Mouse (Mus musculus) cerebellum, adult 11 months (tissue): ENCODE measurements around the gene Accs.

Experiments used
- DNase-seq: peaks from one replicate; pipeline ENCODE4 v3.0.0; 2022

The Accs gene

DNA sequence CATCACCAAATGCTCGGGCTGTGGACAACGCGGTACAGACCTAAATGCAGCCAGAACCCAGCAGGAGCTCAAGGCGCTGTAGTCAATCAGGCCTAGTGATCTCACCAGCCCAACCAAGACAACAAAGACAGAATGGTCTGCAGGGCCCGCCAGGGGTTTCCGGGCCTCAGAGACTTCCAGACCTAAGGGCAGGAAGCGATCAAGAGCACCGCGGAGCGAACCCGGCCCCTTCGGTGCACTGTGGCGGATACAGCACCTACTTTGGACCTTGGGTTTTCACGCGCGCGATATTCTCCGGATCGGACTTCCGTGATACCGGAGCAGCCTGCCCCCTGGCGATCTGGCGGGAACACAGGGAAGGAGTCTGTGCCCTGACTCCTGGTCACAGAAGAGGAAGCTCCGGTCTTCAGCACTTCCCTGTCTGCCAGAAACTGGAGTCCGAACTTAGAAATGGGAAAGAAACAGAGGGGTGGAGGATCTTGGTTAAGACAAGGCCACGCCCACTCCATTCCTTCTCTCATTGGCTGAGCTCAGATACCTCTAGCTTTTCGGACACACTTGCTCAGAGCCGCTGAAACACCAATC is at the start of gene Accs:
TSS of gene Accs (minus strand) at position 439 of the 585 bp plus-strand sequence.
- peak; percentile 56 for DNase-seq

DNA sequence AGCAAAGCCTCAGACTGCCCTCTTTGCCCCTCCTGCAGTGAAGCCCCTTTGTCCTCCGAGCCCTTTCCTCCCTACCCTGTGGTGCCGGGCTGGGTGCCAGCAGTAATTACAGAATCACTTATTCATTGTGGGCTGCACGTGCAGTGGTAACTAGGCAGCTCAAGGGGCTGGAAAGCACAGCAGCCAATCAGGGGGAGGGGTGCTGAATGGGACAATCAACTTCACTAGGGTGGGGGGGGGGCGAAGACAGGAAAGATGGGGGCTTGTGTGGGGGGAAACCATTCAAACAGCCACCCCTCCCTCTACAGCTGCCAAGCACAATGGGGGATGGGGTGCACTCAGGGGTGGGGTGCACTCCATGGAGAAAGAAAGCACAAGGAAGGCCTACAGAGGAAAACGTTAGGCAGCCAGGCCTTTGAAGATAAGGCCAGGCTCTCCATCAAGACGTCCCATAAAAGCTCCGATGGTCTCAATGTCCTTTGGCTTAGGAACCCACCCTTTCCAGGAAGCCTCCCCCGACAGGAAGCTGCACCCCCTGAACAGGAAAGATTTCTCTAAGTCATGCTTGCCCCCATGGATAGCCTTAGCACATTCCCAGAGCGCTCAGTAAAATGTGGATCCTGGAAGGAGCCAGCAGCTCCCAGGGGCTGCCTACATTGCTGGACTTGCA is 42.0 kb upstream of the Accs start:
- no peak for DNase-seq

DNA sequence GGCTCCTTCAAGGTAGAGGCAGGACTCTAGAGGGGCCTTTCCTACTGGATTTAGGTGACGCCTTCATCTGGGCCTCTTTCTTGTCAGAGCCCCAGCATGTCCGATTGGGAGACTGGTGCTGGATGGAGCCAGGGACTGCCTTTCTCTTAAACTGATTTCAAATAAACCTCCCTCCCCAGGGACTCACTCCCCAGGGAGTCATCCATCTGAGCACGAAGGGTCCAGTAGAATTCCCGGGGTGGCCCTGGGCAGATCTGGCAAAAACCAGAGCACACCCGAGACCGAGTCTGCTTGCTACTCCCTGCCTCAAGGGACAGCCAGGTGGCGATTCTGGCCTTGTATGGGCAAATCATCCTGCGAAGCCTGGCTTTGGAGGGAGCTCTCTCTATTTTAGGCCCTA is 40.4 kb upstream of the Accs start:
- DNase-seq: no peak

DNA sequence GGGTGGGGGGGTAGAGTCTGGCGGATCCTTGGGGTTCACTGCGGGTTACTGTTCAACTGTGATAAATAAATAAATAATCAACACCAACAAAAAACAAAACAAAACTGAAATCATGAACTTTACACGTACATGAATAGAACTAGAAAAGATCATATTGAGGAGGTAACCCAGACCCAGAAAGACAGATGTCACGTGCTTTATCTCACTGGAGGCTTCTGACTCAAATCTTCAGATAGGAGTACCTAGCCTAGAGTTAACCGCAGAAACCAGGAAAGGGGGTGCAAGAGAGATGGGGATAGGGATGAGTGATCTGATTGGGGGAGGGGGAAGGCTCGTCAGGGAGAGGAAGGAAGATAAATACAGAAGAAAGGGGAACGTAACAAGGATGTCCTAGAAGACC is 39.3 kb upstream of the Accs start:
- no peak for DNase-seq

DNA sequence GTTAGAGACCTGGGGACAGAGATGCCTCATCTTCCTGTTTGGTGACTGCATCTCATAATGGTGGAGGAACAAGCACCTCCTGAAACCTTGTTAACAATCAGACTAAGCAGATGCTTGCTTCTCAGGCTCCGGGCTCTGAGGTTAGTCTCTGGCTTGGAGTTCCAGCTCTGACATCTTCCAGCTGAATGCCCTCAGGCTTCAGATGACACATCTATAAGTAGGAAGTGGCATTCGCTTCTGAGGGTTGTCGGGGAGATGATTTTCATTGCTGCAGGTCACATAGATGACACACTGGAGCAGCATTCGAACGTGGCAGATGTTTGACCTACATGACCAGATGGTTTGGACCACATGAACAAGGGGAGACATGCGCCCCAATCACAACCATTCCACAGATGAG is 38.6 kb upstream of the Accs start:
- DNase-seq: no peak

DNA sequence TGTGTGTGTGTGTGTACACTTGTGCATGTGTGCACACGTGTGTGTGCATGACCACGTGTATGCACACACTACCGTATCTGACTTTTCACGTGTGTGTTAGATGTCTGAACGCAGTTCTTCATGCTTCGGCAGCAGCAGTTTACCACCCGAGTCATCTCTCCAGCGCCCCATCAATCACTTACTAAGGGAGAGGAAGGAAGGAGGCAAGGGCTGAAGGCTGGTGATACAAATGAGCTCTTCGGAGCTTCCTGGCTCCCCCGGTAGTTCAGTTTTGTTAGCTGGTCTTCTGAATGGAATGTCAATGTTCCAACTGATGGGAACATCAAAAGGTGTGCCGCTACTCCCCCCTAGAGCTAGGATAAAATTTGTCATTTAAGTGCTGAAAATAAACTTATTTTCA is 37.5 kb upstream of the Accs start:
- no peak for DNase-seq

DNA sequence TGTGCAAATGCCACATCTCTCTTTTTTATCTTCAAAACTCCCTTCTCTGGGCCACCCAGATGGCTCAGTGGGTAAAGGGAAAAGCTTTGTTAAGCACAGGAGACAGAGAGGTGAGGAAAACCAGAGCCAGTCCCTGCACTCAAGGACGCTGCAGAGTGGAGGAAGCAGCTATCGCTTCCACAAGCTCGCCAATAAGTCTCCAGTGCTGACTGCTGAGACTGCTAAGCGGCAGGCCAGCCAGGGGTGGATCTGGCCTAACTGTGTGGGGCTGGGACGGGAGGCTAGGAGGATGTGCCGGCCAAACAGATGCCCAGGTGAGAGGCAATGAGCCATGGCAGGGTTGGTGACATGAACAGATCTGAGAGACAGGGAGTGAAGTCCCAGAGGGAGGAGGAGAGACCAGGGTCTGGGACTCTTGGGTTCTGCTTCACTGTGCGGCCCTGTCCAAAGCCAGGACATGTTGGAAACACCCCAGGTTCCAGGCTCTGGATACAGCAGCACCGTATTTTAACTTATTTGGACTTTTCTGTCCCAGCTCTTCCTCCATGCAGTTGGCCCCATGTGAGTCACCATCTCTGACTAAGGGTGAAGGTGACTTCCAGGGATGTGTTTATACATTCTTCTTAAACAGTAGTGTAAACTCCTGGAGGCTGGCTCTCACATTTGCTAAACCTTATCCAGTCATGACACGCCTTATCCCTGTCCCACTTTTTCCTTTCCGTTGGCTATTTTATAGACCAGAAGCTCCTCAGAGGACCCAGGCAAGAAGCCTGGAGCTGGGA is 36.5 kb upstream of the Accs start:
- DNase-seq: no peak

DNA sequence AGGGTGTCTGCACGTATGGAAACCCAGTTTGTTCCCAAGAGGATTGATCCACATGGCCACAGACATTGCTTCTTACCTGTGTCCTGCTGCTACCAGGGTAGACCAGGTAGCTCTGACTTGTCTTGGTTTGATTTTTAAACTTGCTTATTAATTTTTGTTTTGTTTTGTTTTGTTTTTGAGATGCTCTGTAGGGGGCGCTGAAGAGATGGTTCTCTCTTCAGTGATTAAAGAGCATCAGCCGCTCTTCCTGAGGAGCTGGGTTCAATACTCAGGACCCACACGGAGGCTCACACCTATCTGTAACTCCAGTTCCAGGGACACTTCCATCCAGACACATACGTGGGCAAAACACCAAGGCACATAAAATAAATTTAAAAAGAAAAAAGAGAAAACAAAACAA is 33.3 kb upstream of the Accs start:
- DNase-seq: no peak

DNA sequence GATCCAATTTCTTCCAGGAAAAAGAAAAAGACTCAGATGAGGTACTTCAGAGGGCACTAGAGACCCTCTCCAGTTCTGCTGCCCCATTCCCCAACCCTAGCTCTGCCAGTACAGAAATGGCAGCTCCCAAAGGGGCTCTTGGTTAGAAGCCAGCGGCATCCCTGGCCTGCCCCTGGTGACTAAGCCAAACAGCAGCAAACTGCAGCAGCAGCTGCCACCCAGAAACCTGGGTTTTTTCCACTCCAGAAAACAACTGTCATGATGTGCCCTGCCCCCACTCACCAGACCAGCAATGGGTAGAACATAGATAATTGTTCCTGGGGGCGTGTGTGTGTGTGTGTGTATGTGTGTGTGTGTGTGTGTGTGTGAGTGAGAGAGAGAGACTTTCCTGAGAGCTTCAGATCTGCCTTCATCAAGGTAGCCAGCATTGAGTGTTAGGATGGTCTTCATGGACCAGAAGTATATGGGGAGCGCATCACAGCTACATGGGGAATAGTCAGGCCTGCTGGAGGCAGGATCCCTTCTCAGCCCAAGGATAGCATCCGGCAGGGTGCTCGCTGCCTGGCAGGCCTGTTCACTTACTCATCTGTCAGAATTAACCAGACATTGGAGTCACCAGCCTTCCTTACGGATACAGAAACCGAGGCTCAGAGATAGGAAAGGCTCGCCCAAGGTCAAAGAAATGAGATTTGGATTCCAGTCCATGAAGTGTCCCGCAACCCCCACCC is 32.1 kb upstream of the Accs start:
- DNase-seq: no peak

DNA sequence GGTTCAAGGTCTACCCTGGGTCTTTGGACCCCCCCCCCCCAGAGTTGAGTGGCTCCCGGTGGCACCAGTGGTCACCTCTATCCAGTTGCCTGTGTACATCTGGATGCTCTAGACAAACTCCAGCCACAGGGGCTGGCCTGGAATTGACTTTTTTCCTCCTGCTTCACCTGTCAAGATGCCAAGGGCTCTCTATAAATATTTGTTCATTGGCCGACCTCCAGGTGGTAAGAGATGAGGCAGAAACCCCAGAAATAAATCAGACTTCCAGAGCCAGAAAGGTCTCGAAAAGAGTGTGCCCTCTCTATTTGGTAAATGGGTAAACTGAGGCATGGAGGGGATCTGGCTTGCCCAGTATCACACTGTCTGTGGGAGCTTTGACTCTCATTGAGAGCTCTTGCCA is 31.2 kb upstream of the Accs start:
- no peak for DNase-seq

DNA sequence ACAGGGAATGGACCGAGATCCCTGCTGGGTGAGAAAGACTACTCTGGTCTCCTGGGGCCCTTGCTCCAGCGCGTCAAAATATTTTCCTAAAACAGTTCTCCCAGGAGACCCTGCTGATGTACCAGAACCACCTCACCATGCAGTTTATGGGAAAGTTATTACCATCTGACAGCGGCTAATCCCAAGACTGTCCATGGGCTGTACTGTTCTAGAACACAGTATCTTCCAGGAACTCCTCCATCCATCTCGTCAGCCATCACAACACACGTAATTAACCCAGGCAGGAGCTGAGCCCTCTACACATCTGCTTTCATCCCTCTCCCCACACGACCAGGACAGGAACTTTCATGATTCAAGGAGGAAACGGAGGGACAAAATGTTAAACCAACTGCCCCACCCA is 30.7 kb upstream of the Accs start:
- DNase-seq: no peak

DNA sequence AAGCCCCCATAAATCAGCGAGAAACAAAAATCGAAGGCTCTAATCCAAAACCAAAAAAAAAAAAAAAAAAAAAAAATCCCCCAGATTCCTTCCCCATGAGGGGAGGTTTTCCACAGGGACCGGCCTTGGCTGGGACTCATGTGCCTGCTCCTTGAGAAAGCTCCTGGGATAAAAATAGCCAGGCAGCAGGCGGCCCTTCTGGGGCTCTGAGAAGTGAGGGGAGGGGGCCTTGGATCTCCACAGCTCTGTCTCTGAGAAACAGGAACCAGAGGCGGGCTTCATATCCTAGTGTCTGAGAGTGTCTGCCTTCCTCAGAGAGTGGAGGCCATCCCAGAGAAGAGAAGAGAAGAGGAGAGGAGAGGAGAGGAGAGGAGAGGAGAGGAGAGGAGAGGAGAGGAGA is 27.3 kb upstream of the Accs start:
- no peak for DNase-seq

DNA sequence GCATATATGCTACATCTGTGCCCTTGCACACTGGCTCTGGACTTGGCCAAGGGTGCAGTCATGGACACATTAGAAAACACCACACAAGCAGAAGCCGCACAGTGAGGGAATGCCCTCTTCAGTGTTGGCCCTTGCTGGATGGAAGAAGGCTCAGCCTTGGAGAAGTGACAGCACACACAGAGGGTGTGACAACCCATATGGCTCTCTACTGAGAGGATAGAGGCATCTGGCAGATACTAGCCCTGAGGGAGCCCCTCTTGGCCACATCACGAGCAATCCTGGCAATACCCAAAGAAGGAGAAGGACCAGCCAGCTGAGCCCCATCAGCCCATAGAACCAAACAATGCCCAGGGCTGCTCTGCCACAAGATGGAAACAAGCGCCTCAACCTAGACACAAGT is 24.9 kb upstream of the Accs start:
- DNase-seq: no peak

DNA sequence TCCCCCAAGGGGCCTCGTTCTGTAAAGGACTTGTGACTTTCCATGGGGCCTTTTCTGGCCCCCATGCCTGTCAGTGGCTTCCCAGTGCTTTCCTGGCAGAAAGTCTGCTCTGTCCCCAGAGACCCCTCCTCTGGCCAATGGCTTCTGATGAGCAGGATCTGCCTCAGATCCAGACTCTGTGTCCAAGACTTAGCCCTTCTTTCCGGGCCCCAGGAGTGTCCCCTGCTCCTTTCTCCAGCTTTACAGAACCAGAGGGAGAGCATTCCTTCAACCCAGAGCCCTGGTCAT is 24.4 kb upstream of the Accs start:
- DNase-seq: no peak

DNA sequence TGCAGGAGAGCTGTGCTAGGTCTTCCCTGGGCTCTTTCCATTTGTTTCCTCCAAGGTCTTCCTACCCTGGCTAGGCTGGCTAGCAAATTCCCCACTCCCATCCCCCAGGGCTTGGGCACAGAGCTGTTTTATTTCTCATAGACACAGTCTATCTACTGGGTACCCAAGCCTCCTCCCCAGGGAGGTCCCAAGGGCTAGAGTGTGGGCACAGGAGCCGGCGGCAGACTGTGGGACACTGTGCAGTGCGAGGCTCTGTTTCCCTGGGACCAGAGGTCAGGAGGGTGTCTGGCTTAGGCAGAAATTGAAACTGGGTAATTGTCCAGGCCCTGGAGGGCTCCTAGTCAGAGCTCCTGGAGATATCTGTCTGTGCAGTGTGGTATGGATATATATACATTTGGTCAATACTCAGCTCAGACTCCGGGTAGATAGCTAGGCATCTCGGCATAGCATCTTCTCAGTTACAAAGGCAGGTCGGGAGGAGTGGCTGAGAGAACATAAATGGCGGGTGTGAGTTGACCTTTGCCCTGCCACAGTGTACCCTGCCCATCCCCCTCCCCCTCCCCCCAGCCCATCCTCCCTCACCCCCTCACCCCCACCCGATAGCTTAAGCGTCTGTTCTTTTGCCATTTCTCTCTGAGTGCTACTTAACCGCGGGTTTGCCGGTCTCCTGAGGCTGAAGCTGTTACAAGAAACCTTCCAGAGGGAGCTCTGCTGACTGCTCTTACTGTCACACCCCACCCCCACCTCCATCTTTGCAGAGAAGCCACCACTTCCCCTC is 23.9 kb upstream of the Accs start:
- no peak for DNase-seq

DNA sequence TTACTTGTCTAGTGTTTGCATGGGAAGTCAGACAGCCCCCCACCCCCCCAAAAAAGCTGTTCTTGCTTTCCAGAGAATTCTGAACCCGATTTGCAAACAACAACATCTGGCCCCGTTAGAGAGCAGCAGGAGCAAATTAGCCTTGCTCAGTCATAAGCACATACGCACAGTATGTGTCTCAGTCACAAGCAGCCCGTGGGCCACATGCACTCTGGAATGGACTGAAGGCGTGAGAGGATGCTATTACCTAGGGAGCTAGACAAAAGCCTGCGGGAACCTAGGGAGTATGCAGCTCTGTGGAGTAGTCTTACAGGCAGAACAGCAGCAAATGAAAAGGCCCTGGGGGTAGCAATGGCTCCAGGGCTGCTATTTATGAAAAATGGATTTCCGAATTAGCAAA is 22.5 kb upstream of the Accs start:
- no peak for DNase-seq

DNA sequence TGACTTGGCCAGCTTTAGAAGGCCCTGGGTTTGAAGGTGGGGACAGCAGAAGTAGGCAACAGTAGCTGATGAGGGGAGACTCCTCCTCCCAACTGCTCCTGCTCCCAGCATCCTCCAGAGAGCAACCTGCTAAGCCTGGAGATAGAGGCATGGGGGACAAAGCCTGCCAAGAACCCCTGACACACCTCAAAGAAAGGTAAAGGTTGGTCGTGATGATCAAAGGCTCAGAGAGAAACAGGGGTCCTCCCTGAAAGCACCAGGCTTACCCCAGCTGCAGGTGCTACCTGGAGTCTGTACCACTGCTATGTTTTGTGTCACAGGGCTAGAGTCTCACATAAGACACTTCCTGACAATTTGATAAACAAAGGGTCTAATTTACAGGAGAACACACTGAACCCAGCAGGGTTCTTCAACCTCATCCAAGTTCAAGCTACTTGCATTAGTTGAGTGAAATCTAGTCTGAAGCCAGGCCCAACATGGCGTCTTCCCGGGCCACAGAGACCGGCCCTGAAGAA is 21.7 kb upstream of the Accs start:
- no peak for DNase-seq

DNA sequence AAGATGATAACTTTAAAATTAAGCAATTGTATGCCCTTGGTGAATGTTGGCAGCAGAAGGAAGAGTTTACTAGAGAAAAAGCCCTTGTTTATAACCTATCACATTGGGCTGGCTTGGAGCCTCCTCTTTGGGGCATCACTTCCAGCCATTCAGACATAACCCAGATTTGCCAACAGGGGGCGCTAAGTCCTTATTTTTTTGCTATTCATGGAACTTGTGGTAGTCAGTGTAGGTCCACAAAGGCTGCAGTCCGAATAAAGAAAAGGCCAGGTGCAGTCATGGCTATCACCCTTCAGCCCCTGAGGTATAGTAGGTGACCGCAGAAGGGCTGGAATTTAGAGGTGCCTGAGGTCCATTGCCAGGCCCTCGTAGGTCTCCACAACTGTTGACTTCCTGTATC is 21.1 kb upstream of the Accs start:
- peak; percentile 62 for DNase-seq

DNA sequence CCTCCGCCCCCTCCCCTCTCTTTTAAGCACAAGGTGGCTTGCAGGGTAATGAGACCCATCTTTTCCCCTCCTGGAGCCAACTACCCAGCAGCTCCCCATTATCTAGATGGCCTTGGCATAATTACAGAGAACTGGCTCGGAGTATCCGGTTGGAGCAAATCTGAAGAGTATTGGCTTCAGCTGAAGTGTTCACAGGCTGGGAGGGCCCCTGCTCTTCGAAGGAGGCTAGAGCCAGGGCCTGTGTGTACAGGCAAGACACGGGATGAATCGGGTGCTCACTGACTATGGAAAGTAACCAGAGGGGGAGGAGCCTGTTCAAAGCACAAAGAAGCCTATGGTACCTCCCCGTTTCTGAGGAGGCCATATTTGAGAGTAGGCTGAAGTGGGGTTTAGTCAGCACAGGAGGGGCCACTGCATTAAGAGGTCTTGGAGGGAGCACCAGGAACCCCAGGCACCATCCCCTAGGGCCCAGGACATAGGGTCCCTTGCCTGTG is 19.4 kb upstream of the Accs start, which contains the start of gene Accsl:
TSS of gene Accsl (minus strand) at position 51 of the 494 bp plus-strand sequence.
- DNase-seq: no peak

DNA sequence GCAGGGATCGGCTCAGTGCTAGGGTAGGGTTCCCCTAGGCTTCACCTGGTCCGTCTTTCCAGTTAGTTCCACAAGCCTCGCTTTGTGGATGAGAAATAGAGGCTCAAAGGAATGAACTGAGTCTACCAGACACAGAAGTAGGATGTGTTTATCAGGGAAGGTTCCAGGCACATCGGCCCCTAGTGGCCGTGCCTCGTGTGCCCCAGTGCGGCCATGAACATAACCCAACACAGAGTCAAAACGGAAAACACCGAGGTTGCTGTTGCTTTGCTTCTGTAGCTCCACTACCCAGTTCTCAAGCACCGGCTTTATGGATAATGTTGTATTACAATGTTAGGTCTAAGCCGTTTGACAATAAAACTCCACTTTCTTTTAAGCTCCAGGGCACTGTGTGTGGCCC is 18.8 kb upstream of the Accs start:
- DNase-seq: no peak

DNA sequence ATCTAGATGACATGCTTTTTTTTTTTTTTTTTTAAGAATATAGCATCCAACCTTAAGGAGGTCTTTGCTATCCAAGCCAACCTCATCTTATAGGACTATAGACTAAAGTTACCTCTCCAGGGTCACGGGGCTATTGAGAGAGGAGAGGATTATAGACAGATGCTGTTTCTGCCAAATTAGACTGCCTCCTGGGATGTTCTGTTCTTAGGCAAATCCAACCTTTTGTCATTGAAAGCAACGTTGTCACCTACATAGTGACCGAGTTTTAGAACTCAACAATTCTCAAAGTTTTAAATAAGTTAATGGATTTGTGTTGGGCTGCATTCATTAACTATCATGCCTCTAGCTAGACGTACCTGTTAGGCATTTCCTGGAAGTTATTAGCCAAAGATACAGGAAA is 13.5 kb upstream of the Accs start:
- no peak for DNase-seq

DNA sequence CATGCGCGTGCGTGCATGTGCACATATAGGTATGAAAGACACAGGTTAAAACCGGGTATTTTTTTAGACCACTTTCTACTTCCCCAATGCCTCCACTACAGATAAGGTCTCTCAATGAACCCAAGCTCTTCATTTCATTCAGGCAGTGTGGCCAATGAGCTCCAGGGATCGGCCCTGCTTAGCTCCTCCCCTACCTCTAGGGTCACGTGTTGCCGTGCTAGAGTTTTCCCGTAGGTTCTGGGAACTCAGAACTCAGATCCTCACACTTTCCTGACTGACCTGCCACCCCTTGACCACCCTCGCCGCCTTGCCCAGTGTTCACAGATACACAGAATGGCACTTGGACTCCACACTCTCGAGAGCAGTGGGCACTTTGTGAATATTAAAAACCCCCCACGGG is 9.1 kb upstream of the Accs start:
- DNase-seq: no peak

DNA sequence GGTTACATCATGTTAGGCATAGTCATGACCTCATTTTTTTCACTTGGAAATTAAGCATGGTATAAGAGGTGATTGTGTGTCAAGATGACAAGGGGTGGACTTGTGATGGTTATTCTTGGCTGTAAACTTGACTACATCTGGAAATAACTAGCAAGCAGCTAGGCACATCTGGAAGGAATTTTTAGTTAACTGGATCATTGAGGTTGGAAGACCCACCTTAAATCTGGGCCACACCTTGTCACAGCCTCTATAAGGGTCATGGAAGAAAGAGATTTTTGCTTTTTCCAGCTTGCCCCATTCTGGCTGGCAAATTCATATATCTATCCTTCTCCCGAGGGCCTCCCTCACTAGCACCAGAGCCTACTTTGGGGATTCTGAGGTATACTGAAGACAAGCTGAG is 1.6 kb upstream of the Accs start:
- no peak for DNase-seq
